Mouse (Mus musculus) limb, embryonic 15.5 days (tissue): ENCODE measurements around the gene Onecut1. TPM values are rescaled to one million over a fixed set of nuclear protein-coding genes. Genes with fewer than 3 reads are reported as not detected.
A peak's percentile ranks its signal among the peaks of the same experiment; 100 is the strongest.

Experiments
- ATAC-seq: fragments of 200-750 bp; cut with Nextera tagmentation; 2 replicates; pipeline ENCODE4 v1.8.0; 2017; ENCODE audit warnings: low read depth, moderate TSS enrichment; ENCODE audit not compliant: insufficient number of reproducible peaks, low FRiP score, low TSS enrichment
- H3K27ac ChIP-seq: fragments of 300-500 bp; sonication (generic); 2 replicates; pipeline ENCODE4 v1.5.1; 2015; ENCODE audit warnings: moderate library complexity, mild to moderate bottlenecking, inconsistent platforms
- H3K27me3 ChIP-seq: fragments of 300-500 bp; sonication (generic); 2 replicates; pipeline ENCODE4 v1.6.1; 2015; ENCODE audit warnings: inconsistent platforms
- H3K36me3 ChIP-seq: fragments of 300-500 bp; sonication (generic); 2 replicates; pipeline ENCODE4 v1.6.1; 2015; ENCODE audit warnings: inconsistent platforms
- H3K4me1 ChIP-seq: fragments of 300-500 bp; sonication (generic); 2 replicates; pipeline ENCODE4 v1.6.1; 2015; ENCODE audit warnings: inconsistent platforms
- H3K4me2 ChIP-seq: fragments of 300-500 bp; sonication (generic); 2 replicates; pipeline ENCODE4 v1.6.1; 2015; ENCODE audit warnings: mild to moderate bottlenecking, inconsistent platforms
- H3K4me3 ChIP-seq: fragments of 300-500 bp; sonication (generic); 2 replicates; pipeline ENCODE4 v1.5.1; 2015; ENCODE audit warnings: mild to moderate bottlenecking, inconsistent platforms
- H3K9ac ChIP-seq: fragments of 300-500 bp; sonication (generic); 2 replicates; pipeline ENCODE4 v1.6.1; 2015; ENCODE audit warnings: inconsistent platforms
- H3K9me3 ChIP-seq: fragments of 300-500 bp; sonication (generic); 2 replicates; pipeline ENCODE4 v1.6.1; 2016; ENCODE audit warnings: inconsistent platforms
- WGBS: fragments of 180-500 bp; shearing (Covaris S2); methylation state at CpG from one replicate; pipeline ENCODE4 v1.1.7; 2015; 5-methylcytosine and 5-hydroxymethylcytosine counted together
- polyA plus RNA-seq: library from polyadenylated mRNA; unstranded; fragments of >200 nt; fragmentation: Nextera tagmentation; extraction: Ambion mirVana; gene quantifications from 2 replicates; pipeline ENCODE4 v1.2.1, GENCODE M21; 2015

The Onecut1 gene
- 0.04 TPM in 1 of 2 replicates, not detected in the other for polyA plus RNA-seq

GRCm38 (mm10) chr9:74861561-74861980 lies at the start of gene Onecut1:
Gene Onecut1 (plus strand): TSS chr9:74861921.
- H3K9me3 ChIP-seq: no peaks in the 10 kb centered on the region
- peak within 1 kb of the TSS; percentile 93 for H3K4me2 ChIP-seq
- H3K36me3 ChIP-seq: no peaks in the 10 kb centered on the region
- peaks cover 26% of the 10 kb centered on the region for H3K4me1 ChIP-seq
- peak within 1 kb of the TSS; percentile 20; the same call in 1 of the 2 replicates for H3K9ac ChIP-seq
- WGBS: 0% methylated on average over 45 of the region's 45 CpGs
- H3K4me3 ChIP-seq: peak within 1 kb of the TSS; percentile 49
- no peak within 1 kb of the TSS for H3K27ac ChIP-seq
- ATAC-seq: 0 out of 2 replicates have a peak, but pooled peaks have one; percentile 35
- peaks cover 100% of the 10 kb centered on the region for H3K27me3 ChIP-seq

- 33% methylated on average over 19 of the region's 19 CpGs for WGBS
- H3K36me3 ChIP-seq: no peaks in the 10 kb centered on the region
- no peak overlapping the region for H3K4me2 ChIP-seq
- H3K27me3 ChIP-seq: peaks cover 5% of the 10 kb centered on the region; the same call in 1 of the 2 replicates
- no peaks in the 10 kb centered on the region for H3K9me3 ChIP-seq
- H3K27ac ChIP-seq: no peak overlapping the region
- H3K4me1 ChIP-seq: no peaks in the 10 kb centered on the region
- no peak overlapping the region for H3K9ac ChIP-seq
- ATAC-seq: no peak
- no peak overlapping the region for H3K4me3 ChIP-seq
Measured at GRCm38 (mm10) chr9:74819736-74820511, 41.8 kb upstream of the Onecut1 start.

DNA sequence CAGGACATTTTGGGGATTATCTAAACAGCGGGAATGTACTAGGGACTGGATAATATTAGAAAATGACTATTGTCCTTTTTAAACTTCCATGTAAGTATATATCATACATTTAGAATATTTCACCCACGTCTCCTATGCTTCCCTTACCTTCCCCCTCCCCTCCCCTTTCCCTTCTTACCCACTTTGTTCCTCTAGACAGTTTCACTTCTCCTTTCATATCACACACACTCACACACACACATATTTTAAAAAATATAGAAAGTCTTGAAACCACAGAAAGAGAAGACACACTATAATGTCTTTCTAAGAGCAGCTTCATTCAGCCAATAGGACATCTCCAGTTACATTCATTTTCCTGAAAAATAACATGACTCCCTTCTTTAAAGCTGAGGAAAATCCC lies 36.6 kb upstream of the Onecut1 start:
- no peak overlapping the region for H3K9ac ChIP-seq
- peaks cover 2% of the 10 kb centered on the region; the same call in 1 of the 2 replicates for H3K27me3 ChIP-seq
- WGBS: 64% methylated on average over 2 of the region's 2 CpGs
- H3K36me3 ChIP-seq: no peaks in the 10 kb centered on the region
- no peak overlapping the region for H3K4me2 ChIP-seq
- H3K4me3 ChIP-seq: no peak overlapping the region
- no peaks in the 10 kb centered on the region for H3K4me1 ChIP-seq
- H3K27ac ChIP-seq: no peak overlapping the region
- no peak for ATAC-seq
- H3K9me3 ChIP-seq: no peaks in the 10 kb centered on the region

- Histone ChIP-seq H3K27ac (no peak overlapping the region), H3K9me3 (no peaks in the 10 kb centered on the region), H3K4me2 (no peak overlapping the region), H3K9ac (no peak overlapping the region), H3K4me1 (no peaks in the 10 kb centered on the region), H3K27me3 (no peaks in the 10 kb centered on the region), H3K4me3 (no peak overlapping the region), H3K36me3 (no peaks in the 10 kb centered on the region)
- WGBS: 56% methylated on average over 3 of the region's 3 CpGs
- ATAC-seq: no peak
Measured at GRCm38 (mm10) chr9:74829206-74829605, 32.5 kb upstream of the Onecut1 start.

DNA sequence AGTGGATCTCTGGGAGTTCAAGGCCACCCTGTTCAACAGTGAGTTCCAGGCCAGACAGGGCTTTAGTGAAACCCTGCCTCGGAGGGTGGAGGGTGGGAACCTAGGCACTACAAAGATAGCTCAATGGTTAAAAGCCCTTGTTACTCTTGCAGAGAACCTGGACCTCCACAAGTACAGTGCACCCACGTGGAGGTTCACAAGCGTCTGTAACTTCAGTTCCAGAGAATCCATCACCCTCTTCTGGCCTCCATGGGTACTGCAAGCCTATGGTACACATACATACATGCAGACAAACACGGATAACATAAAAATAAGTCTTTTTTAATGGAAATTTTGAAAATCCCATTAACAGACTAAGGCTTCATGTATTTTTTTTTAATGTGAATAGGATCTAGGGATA lies 18.8 kb upstream of the Onecut1 start:
- Histone ChIP-seq H3K27ac (no peak overlapping the region), H3K9ac (no peak overlapping the region), H3K4me3 (no peak overlapping the region), H3K4me2 (no peak overlapping the region), H3K4me1 (no peaks in the 10 kb centered on the region), H3K27me3 (peaks cover 34% of the 10 kb centered on the region), H3K9me3 (no peaks in the 10 kb centered on the region), H3K36me3 (no peaks in the 10 kb centered on the region)
- no peak for ATAC-seq
- WGBS: 85% methylated on average over 4 of the region's 4 CpGs

GRCm38 (mm10) chr9:74846867-74847830 lies 14.6 kb upstream of the Onecut1 start:
- H3K4me3 ChIP-seq: no peak overlapping the region
- WGBS: 2% methylated on average over 33 of the region's 33 CpGs
- ATAC-seq: no peak

DNA sequence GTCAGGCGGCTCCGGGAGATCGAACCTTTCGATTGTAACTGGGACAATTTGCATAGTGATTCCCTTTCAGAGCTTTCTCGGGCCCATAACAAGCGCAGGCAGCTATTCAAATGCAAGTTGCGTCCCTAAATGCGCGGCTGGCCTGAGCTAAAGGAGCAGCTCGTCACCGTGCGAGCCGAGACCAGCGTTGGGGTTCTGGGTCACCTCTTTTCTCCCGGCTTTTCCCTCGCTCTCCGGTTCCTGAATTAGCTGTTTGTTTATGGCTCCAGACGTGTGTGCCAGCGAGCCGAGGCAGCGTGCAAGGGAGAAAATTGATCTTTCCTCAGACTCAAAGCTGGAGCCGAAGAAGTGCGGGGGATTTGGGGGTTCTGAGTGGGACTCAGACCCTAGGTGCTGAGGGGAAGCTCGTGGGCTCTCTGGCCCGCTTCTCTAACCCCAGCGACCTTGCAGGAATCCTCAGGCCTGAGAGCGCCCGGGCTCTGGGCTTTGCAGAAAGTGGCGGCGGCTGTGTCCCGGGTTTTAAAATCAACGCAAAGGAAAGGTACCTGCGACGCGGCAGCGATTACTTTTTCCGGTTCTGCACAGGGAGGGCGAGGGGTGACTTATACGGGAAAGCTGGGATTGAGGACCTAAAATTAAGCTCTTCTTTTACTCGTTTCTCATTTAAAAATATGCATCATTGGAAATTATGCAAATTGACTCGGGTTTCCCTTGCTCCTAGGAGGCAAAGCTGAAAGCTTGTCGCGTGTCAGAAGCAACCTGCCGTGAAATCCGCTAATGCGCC lies 13.1 kb upstream of the Onecut1 start:
- Histone ChIP-seq H3K4me1 (peaks cover 13% of the 10 kb centered on the region), H3K9ac (no peak overlapping the region)
- under 1% methylated on average over 46 of the region's 46 CpGs for WGBS

More at GRCm38 (mm10) chr9:74846867-74847830, 14.6 kb upstream of the Onecut1 start:
- no peaks in the 10 kb centered on the region for H3K9me3 ChIP-seq
- no peak overlapping the region for H3K27ac ChIP-seq
- H3K9ac ChIP-seq: no peak overlapping the region
- peaks cover 13% of the 10 kb centered on the region for H3K4me1 ChIP-seq
- H3K36me3 ChIP-seq: no peaks in the 10 kb centered on the region
- H3K27me3 ChIP-seq: peaks cover 76% of the 10 kb centered on the region
- H3K4me2 ChIP-seq: no peak overlapping the region

DNA sequence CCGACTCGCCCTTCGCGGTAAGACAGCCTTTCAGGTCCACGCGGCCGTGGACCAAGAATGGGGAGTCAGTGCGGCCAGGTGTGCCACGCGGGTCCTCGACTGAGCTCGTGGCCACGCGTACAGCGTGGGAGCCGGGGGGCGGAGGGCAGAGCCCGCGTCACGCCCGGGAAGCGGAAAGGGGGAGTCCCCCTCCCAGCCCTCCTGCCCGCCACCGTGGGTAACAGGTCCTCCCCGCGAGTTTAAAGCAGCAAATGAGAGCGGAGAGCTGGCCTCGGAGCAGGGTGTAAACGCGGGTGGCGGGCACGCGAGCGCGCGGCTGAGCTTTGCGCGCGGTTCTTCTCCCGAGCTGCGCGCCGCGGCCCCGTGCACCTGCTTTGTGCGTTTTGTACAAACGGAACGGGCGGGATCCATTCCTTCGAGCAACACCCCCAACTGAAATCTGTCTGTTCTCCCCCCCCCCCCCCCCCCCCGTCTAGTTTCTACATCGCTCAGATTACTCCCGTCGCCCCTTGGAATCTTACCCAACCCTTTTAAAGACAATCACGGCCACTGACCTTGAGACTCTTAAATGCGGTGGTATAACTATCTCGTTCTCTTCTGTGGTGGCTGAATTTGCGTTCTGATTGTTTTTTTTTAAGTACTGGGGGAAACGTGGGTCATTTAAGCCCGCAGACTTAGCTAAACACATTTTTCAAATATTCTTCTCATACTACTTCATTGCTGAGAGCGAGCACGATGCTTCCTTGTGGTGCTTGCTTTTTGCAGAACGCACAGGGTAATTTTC lies 12.3 kb upstream of the Onecut1 start:
- H3K27me3 ChIP-seq: peaks cover 95% of the 10 kb centered on the region
- peaks cover 17% of the 10 kb centered on the region for H3K4me1 ChIP-seq
- no peak for ATAC-seq
- H3K4me2 ChIP-seq: peak overlapping the region; percentile 68
- H3K36me3 ChIP-seq: no peaks in the 10 kb centered on the region
- peak overlapping the region; percentile 38 for H3K4me3 ChIP-seq
- no peaks in the 10 kb centered on the region for H3K9me3 ChIP-seq
- H3K9ac ChIP-seq: no peak overlapping the region
- H3K27ac ChIP-seq: no peak overlapping the region
- under 1% methylated on average over 49 of the region's 63 CpGs for WGBS

More for the DNA sequence above, 13.1 kb upstream of the Onecut1 start:
- H3K4me2 ChIP-seq: peak overlapping the region; percentile 68
- no peak overlapping the region for H3K27ac ChIP-seq
- peak overlapping the region; percentile 38 for H3K4me3 ChIP-seq
- no peaks in the 10 kb centered on the region for H3K36me3 ChIP-seq
- no peaks in the 10 kb centered on the region for H3K9me3 ChIP-seq
- peaks cover 90% of the 10 kb centered on the region for H3K27me3 ChIP-seq
- no peak for ATAC-seq

DNA sequence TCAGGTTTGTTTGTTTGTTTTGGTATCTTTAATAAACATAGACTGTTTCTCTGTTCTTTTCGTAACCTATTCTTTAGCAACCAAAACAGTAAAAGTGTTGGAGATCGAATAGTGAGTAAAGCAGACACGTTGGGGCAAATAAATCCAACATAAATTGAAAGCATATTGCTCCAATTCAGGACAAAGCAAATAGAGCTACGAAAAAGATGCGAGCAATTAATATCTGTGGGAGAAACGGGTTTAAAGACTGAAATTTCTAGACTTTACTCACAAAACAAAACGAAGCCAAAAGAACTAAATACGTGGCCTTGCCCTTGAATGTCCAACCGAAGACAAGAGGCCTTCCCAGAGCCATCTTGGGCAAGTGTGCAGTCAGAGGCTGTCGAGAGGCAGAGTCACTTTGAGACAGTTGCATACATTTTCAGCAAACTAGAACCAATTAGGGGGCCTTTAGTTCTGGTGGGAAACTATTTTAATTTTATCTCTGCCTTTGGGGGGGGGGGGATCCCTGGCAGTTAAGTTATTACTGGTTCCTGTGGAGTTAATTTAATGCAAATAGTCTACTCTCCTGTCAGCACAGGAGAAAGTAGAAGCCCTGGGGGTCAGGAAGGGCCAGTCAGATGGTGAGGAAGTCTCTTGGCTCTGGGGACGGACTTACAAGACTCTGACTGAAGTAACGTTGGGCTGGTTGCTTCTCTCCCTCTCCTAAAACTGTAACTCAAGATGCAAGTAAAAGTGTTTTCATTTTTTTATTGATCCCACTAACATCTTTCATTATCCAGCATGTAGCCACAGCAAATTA lies 11.5 kb upstream of the Onecut1 start:
- no peak for ATAC-seq
- H3K9me3 ChIP-seq: no peaks in the 10 kb centered on the region
- no peak overlapping the region for H3K4me3 ChIP-seq

GRCm38 (mm10) chr9:74850781-74851145 lies 11.0 kb upstream of the Onecut1 start:
- WGBS: 5% methylated on average over 5 of the region's 5 CpGs
- no peak overlapping the region for H3K27ac ChIP-seq
- no peak for ATAC-seq

More for the DNA sequence above, 11.5 kb upstream of the Onecut1 start:
- H3K36me3 ChIP-seq: no peaks in the 10 kb centered on the region
- no peak overlapping the region for H3K27ac ChIP-seq
- 3% methylated on average over 12 of the region's 12 CpGs for WGBS
- H3K9ac ChIP-seq: no peak overlapping the region
- H3K27me3 ChIP-seq: peaks cover 95% of the 10 kb centered on the region
- H3K4me2 ChIP-seq: no peak overlapping the region
- H3K4me1 ChIP-seq: peaks cover 18% of the 10 kb centered on the region

More at GRCm38 (mm10) chr9:74850781-74851145, 11.0 kb upstream of the Onecut1 start:
- Histone ChIP-seq H3K4me1 (peaks cover 18% of the 10 kb centered on the region), H3K27me3 (peaks cover 95% of the 10 kb centered on the region), H3K36me3 (no peaks in the 10 kb centered on the region), H3K4me3 (no peak overlapping the region), H3K9me3 (no peaks in the 10 kb centered on the region), H3K4me2 (no peak overlapping the region), H3K9ac (no peak overlapping the region)
